Mouse (Mus musculus): Measurements from ENCODE around the gene Oaz3.

Oaz3 gene

DNA sequence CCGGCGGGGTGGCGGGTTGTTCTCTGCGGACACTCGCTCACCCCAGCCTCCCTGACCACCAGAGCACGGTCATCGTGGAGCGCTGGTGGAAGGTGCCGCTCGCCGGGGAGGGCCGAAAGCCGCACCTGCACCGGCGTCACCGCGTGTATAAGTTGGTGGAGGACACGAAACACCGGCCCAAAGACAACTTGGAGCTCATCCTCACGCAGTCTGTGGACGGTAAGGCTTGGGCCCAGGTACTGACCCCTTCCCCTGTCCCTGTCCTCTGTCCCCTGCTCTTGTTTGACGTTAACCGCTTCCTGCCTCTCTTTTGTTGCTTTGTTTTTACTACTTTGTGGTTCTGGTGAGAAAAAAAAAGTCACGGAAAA is at the start of gene Oaz3:
Oaz3 (minus strand) TSS at position 319 of the 368 bp plus-strand sequence.
- no peak for DNase-seq

DNA sequence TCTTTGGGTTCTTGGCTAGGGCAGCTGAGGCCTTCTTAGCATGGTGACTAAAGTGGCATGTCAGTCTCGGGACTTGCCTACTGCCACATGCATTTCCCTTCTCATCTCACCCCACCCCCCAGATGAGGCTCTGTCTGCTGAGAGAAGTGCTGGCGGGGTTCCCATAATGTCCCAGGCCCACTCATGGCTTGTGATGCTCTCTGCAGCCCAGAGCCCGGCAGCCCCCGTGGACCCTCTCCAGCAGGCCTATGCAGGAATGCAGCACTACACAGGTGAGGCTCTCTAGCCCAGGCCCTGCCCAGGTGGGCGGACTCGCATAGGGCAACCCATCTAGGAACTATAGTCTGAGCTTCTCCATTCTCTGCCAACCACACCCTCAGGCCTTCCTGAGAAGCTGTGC is 43.9 kb upstream of the Oaz3 start:
- DNase-seq = no peak

DNA sequence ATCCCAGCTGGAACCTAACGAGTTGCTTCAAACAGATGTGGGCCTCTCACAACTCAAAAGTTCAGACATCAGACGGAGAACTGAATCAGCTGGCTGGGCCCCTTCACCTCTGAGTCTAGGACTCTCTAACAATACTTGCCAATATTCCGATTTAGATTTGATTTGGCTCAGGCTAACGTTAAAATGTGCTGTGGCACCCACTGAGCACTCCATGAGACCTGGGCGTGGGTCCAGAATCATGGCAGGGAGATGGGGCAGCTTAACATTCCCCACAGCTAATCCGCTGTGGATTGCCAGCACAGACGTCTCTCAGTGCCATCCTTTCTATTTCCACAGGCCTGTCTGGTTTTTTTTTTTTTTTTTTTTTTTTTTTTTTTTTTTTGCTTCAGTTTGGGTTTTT is 42.2 kb upstream of the Oaz3 start:
- no peak for DNase-seq

DNA sequence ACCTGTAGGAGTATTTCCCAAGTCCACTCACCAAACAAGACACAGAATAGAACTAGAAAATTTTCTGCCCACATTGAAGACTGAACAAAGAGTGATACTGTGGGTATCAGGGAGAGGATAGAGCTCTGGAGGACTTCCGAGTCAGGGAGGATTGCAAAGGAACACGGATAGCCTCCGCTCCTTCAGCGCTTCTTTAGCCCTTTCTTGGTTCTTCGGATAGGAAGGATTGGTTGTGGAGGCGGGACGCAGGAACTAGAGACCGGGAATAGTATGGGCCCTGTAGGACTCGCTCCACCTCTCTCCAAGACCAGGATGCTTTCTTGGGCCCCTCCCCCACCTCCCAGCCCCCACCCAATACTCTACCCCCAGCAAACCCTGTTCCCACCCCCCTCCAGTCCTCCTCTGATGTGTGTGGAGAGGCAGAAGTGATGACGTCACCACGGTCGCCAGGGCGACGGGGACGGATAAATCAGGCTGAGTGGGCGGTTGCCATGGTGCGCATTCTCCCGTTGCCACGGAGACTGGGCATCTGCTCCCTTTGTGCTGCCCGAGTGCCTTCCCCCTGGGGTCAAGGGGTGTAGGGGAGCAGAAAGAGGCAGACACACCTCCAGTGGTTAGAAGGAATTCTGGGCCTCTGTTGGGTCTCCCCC is 40.2 kb upstream of the Oaz3 start:
- no peak for DNase-seq

DNA sequence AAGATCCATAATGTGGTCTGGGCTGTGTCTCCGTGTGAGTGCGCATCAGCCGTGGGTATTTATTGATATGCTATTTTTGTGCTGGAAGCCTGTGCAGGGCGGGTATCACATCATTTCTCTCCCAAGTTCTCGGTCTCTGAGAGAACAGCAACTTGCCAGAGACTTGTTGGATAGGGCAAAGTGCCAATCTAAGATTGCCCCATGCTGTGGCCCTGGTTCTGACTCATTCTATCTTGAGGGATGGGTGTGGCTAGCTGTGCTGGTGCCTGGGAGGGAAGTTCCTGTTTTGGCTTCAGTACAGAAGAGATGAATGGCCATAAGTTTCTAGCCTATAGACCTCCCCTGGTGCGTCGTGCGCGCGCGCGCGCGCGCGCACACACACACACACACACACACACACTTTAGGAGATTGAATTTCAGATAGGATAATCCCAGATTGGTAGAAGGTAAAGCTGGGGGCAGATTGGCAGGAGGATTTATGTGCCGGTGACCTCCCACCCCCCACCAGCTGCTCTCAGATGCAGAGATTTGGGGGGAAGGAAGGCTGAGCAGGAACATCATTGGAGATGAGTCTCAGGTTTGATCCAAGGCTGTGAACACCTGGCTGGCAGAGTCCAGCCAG is 39.2 kb upstream of the Oaz3 start:
- DNase-seq = peak; percentile 94

DNA sequence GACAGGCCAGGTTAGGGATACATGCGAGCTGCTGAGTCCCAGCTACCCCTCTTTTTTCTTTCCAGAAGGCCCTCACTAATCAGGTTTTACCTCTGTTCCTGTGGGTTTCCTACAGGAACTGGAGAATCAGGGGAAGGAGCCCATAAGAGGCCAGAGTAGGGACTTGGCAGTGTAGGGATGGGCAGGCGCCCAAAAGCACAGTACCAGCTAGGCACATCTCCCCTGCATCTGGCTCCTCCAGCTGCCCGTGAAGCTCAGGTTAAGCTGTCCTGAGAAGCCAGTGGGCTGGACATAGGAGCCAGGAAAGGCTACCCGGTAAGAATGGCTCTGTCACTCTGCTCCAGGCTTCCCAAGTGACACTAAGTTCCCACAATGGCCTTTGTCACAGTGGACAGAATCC is 37.7 kb upstream of the Oaz3 start:
- DNase-seq = no peak

DNA sequence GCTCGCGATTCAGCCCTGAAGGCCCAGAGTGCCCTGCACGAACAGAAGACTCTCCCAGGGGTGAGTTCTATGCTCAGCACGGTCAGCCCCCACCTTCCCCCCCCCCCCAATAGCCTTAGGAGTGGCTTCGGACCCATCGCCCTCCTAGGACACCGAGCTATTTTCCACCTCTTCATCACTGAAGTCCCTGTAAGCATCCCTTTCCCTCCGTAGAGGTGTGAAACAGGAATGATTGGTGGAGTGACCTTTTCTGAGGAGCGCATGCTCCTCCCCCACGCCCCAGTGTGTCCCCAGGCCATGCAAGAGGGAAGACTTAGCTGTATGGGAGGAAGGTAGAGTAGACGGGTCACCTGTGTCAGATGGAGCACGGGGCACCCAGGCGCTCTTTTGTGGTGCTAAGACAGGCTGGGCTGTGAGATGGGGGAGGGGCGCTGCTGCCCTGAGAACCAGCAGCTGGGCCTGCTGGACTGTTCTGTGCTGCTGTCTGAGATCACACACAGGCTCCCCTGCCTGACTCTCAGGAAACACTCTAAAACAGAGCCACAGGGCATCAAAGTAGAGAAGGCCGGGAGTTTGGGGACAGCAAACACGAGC is 36.7 kb upstream of the Oaz3 start, which contains the start of gene Riiad1:
Riiad1 (minus strand) TSS at position 51 of the 594 bp plus-strand sequence.
- no peak for DNase-seq

DNA sequence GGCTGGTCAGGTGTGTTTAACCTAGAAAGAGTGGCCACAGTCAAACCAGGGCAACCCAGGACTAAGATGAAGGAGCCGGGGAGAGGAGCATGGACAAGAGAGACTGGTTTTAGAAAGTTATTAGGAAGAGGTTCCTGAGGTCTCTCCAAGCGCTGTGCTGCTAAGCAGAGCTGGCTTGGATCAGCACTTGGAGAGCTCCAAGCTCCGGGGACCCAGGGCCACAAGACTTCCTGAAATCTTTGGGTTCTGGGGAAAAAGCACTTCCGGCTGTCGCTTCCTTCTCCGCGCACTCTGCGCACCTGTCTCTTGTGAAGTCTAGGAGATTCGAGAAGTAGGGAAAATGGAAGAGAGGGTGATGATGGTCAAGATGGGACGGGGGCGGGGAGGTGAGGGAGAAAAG is 35.8 kb upstream of the Oaz3 start:
- DNase-seq = no peak

DNA sequence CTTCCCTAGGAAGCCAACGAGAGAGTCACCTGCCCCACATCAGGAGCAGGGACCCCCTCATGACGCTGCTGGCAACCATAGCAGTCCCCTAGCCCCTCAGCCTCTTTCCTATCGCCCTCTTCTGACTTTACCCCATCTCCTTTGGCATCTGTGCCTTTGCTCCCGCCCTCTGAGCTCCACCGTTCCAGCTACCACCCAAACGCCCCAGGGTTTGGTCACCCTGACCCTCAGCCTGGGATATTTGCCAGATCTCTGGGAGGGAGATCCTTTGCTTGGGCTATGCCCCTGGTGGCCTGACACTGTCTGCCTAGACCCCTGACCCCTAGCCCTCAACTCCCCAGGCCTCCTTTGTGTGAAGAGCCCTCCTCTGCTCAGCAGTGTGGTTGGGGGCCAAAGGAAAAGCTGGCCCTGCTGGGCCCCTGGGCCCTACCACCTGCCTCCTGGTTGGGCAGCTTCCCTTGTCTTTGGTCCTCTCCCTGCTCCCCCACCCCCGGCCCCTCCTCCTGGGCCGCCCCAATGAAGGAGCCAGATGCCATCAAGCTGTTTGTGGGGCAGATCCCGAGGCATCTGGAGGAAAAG is 35.0 kb upstream of the Oaz3 start:
- DNase-seq = no peak

DNA sequence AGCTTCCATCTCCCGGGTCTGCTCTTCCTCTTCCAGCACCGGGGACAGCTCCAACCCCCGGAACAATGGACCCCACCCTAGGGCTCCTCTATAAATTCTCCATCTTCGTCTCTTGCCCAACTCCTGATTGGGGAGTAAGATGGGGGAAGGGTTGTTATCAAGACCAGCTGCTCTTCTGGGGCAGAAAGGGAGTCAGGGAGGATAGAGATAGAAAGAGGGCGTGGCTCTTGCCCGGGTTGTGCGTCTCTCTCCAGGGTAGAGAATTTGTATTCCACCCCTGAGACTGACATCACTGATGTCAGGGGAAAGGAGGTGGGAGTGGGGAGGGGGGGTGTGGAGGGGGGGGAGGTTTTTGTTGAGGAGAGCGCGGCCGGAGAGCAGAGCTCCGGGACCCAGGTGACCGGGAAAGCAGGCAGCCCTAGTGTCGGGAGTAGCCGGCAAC is 34.3 kb upstream of the Oaz3 start, which contains the start of gene Celf3:
Celf3 (plus strand) TSS at position 315 of the 442 bp plus-strand sequence.
- DNase-seq = no peak

DNA sequence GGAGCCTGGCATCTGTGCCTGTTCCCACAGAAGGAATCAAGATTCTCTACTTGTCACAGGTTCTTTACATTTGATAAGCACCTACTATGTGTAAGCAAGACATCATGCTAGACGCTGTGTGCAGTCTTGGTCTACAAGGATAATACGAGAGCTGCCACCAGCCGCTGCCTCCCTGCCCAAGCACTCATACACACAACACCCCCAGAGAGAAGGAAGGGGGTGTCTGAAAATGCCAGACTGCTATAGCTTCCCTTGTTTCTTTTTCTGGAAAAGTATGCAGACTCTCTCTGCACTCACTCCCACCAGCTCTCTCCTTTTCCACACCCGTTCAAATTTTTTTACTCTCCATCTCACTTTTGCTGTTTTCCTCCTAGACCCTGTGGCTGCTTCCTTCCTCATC is 33.7 kb upstream of the Oaz3 start:
- DNase-seq = no peak

DNA sequence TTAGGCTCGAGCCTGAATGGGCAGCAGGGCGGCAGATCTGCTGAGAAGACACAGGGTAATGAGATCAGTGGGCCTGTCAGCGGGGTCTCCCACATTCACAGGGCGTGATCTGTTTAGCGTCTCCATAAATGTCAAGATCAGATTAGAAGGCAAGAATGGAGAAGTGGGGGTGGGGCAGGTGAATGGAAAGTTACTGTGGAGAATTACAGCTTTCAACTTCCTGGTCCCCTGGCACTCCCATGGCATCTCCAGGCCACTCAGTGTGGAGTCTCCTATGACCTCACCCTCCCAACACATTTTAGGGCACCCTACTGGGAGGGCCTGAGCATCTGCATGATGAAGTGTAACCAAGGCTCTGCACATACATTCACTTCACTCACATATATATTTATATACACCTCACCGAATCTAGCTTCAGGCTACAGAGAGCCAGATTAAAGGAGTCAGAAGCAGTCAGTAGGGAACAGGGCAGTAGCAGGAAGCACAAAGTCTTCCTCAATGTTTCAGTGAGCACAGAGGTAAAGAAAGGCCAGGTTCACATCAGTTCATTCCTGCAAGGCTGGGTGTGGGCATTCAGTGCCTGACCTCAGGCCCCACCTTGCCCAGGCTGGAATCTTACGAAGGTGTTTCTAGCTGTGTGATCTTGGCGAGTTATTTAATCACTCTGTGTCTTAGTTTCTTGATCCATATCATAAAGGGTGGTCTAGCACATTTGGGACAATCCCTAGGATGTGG is 32.8 kb upstream of the Oaz3 start:
- no peak for DNase-seq

DNA sequence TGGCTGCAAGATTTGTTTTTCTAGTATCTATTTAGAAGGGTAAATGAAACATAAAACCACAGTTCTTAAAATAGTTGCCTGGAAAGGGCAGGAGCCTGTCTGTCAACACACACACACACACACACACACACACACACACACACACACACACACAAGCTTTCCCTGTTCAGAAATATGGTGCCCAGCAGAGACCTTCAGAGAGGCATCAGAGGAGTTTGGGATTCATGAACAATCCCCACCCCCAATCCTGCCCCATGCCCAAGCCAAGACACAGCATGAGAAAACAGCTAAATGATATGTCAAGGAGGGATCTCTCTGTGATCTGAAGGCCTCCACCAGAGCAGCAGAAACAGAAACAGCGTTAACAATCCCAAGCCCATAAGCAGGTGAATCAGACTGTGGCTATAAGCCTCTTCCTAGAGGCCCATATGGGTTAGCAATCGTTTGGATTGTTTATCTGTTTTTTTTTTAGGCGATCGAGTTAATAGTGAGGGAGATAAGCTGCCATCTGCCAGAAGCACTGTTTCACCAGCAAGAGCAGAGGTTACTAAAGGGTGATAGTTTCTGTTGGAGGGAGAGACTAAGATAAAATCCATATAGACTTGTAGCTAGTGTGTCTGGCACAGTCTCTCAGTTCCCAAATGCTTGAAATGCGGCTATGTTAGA is 30.0 kb upstream of the Oaz3 start:
- no peak for DNase-seq

DNA sequence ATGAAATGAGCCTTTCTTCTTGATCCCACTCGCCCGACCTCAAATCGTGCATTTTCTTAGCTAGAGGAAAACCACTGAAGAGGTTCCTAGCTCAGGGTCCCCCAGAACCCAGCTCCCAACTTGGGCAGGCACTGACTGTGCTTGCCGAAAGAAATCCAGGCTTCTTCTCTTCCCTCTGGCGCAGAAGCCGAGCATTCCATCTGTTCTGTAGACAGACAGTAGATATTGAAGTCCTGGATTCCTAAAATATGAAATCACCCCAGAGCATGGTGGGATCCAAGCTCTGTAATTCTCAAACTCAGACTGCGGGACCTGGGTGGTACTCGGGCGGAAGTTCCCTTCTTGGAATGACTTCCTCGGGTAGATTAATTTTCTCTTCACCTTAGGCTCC is 29.4 kb upstream of the Oaz3 start:
- DNase-seq = no peak

DNA sequence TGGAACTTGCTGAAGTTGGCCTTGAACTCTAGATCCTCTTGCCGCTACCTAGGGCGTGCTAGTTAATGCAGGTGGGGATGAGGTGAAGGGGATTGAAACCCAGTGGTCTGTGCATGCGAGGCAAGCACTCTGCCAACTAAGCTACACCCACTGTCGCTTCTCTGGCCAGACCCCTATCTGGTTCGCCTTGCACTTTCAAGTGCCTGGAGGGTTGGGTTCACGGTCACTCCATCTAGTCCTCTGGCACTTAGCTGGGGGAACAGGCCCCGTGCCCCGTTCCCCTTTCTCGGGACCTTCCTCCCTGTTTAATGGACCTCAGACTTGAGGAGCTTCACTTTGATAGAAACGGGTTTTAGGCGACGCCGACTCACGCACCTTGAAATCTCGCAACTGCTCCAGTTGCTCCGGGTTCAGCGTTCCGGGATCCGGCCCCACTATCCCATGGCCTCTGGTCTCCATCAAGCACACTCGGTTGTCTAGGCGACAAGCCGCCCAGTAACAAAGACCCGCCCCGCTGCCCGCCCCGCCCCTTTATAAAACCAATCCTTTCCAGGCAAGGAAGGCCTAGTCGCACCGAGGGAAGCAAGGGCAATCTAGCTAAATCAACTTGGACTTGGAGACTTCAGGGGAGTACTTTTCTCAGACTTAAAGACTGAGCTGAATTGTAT is 28.9 kb upstream of the Oaz3 start:
- peak; percentile 95 for DNase-seq

DNA sequence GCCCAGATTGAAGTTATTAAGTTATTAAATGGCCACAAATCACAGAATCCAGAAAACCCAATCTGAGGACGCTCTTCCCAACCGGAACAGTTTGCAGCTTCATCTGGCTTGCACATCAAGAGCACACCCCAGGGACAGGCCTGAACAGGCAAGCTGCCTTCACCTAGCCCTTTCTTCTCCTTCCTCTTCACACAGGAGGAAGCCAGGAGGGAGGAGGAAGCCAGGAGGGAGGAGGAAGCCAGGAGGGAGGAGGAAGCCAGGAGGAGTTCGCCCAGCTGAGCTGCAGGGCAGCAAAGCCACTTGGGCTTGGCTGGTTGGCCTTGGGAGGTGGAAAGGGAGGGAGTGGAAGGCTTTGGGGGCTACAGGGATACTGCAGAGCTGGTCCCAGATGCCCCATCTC is 25.2 kb upstream of the Oaz3 start:
- no peak for DNase-seq

DNA sequence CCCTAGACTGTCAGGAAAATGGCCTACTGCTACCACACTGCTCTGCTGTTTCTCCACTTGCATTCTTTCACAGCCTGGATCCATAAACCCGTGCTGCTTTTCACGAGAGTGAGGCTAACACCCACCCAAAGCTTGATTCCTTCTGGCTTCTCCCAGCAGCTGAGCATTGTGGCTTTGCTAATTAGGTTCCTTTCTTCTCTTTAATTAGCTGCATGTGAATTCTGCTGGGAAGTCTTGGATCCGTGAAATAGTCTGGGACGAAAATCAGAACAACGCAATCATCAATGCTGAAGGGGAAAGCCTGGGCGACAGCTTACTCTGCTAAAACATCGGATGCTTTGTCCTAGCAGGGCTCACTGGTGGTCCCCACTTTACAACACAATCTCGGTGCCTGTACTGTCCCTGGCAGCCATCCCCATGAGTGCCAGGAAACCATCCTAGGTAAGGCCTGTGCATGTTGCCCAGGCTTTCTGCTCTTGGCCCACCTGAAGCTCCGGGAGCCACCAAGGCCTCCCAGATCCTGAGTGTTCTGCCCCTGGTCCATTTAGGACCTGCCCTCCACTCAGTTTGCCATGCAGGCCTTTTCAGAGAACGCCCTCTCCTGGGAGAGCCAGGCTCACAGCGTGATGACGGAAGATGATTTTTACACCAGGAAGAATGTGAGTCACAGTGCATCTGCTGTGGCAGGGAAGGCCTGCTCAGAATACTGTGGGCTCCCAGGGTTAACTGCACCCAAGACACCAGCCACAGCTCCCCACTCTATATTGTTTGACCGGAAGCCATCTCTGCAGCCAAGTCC is 22.1 kb upstream of the Oaz3 start:
- DNase-seq = no peak

DNA sequence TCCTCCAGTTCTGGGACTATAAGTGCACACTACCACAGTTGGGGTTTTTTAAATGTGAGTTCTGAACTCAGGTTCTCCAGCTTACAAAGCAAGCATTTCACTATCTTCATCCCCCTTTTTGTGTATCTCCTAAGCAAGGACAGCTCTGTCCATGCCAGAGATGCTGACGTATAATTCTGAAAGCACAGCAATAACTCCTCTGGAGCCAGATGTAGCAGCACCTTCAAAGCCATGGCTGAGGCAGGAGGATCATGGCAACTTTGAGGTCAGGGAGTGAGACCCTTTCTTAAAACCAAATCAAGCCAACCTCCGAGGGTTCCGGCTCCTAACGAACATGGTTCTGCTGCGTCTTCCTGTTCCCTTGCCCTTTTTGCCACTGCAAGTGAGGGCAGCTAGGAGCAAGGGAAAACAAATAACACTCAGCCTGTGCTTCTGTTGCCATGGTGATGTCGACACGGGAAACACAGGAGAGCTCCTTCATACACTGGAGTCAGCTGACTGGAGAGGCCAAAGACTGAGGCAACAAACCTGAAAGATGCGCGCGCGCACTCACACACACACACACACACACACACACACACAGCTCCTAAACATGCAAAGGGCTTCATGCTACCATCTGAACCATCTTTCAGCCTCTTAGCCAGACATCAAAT is 20.3 kb upstream of the Oaz3 start:
- DNase-seq = no peak

DNA sequence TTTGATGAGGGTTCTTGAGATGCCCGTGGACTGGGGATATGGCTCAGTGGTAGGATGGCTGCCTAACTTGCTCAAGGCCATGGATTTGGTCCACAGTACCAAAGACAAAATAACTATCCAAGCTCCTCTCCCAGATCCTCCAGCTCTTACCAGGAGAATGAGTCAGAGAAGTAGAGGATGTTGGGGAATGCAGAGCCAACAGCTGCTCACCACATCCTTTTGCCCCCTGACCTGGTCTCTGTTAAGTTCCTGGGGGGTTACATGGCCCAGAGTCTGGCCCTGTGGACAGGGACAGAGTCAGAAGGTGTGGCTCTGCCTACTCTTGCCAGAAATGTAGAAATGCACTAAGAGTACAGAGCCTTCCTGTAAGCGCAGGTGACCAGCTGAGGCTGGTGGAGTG is 16.1 kb upstream of the Oaz3 start:
- no peak for DNase-seq

DNA sequence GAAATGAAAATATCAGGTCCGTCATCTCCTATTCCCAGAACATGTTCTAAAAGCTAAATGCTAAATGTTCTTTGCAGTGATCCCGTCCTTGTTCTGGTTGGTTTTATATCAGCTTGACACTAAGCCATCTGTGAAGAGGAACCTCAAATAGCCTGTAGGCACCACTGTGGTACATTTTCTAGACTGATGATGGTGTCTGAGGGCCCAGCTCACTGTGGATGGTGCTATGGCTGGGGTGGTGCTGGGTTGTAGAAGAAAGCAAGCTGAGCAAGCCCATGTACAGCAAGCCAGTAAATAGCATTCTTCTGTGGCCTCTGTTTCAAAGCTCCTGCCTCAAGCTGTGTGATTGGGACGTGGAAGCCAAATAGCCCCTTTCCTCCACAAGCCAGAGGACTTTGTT is 13.3 kb upstream of the Oaz3 start:
- no peak for DNase-seq

DNA sequence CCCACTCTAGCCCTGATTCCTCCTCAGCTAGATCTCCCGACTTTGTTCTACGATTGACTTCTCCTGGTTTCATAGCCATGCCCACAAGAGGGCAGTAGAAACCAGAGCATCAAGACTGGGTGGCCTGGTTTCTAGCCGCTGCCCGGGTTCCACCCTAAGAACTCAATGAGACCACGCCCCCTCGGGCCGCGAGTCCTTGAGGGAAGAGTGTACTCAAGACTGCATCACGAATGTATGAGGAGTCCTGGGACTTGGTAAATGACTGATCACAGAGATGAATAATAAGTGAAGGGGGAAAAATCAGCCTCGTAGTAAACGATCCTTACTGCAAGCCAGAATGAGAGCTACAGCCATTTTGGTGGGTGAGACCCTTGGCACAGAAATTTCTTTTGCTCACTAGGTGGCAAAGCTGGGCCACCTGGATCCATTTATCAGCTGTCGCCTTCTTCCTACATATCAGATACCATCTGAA is 12.8 kb upstream of the Oaz3 start:
- DNase-seq = peak; percentile 96

All from heart, adult 11 months (tissue).